Mouse (Mus musculus): ENCODE measurements around the gene Lypd8. TPM values are rescaled to one million over a fixed set of nuclear protein-coding genes. Genes with fewer than 3 reads are reported as not detected.

Gene Lypd8
- polyA plus RNA-seq, 1 experiment from 2014 or later, result not detected

- Histone ChIP-seq H3K9me3 (no peaks in the 10 kb centered on the region), H3K27ac (no peak overlapping the region), H3K9ac (no peak overlapping the region), H3K36me3 (replicated peaks) (no peaks in the 10 kb centered on the region), H3K27me3 (no peaks in the 10 kb centered on the region), H3K4me3 (replicated peaks) (no peak overlapping the region), H3K4me2 (no peak overlapping the region), H3K4me1 (no peaks in the 10 kb centered on the region)
- no peak for ATAC-seq (ENCODE audit: low FRiP score)
- 80% methylated on average over 3 of the region's 3 CpGs for WGBS
Measured at GRCm38 (mm10) chr11:58418336-58418735, 39.5 kb downstream of the Lypd8 start.

- WGBS, result 77% methylated on average over 1 of the region's 1 CpGs
- H3K4me1 ChIP-seq, result no peaks in the 10 kb centered on the region
- H3K27ac ChIP-seq, result no peak within 1 kb of the TSS
- H3K36me3 ChIP-seq (replicated peaks), result no peaks in the 10 kb centered on the region
- no peak for ATAC-seq (ENCODE audit: low FRiP score)
- no peak within 1 kb of the TSS for H3K9ac ChIP-seq
- H3K4me2 ChIP-seq, result no peak within 1 kb of the TSS
- no peaks in the 10 kb centered on the region for H3K27me3 ChIP-seq
- H3K4me3 ChIP-seq (replicated peaks), result no peak within 1 kb of the TSS
- no peaks in the 10 kb centered on the region for H3K9me3 ChIP-seq
Measured at GRCm38 (mm10) chr11:58420815-58421214, 42.0 kb downstream of the Lypd8 start, which contains the start of gene 1810065E05Rik. TSS of gene 1810065E05Rik (plus strand) at chr11:58421111.

- WGBS, result 89% methylated on average over 3 of the region's 3 CpGs
- no peak for ATAC-seq (ENCODE audit: low FRiP score)
Measured at GRCm38 (mm10) chr11:58432259-58432658, 53.4 kb downstream of the Lypd8 start, which contains the start of gene Gm12253. TSS of gene Gm12253 (plus strand) at chr11:58432559.

GRCm38 (mm10) chr11:58437866-58438265 lies 59.0 kb downstream of the Lypd8 start:
- Histone ChIP-seq H3K4me3 (replicated peaks) (no peak overlapping the region), H3K4me1 (no peaks in the 10 kb centered on the region), H3K27ac (no peak overlapping the region), H3K9me3 (no peaks in the 10 kb centered on the region), H3K27me3 (no peaks in the 10 kb centered on the region), H3K9ac (no peak overlapping the region), H3K4me2 (no peak overlapping the region), H3K36me3 (replicated peaks) (no peaks in the 10 kb centered on the region)
- no peak for ATAC-seq (ENCODE audit: low FRiP score)
- WGBS, result 38% methylated on average over 5 of the region's 5 CpGs

More at GRCm38 (mm10) chr11:58432259-58432658, 53.4 kb downstream of the Lypd8 start, which contains the start of gene Gm12253:
- no peaks in the 10 kb centered on the region for H3K9me3 ChIP-seq
- no peak within 1 kb of the TSS for H3K4me3 ChIP-seq (replicated peaks)
- no peaks in the 10 kb centered on the region for H3K36me3 ChIP-seq (replicated peaks)
- no peak within 1 kb of the TSS for H3K27ac ChIP-seq
- H3K4me1 ChIP-seq, result no peaks in the 10 kb centered on the region
- H3K4me2 ChIP-seq, result no peak within 1 kb of the TSS
- H3K9ac ChIP-seq, result no peak within 1 kb of the TSS
- no peaks in the 10 kb centered on the region for H3K27me3 ChIP-seq

Other genes with a start within 250 kb of the Lypd8 start
- 20.2 and 23.5 TPM in 2 replicates for gene Gemin5, start 210.5 kb upstream of the Lypd8 start, polyA plus RNA-seq (2016; fragmentation: Nextera tagmentation; extraction: Ambion mirVana)
- 108 and 113 TPM in 2 replicates for gene Mrpl22, start 207.4 kb upstream of the Lypd8 start, polyA plus RNA-seq (2016; fragmentation: Nextera tagmentation; extraction: Ambion mirVana)
- gene Igtp, start 179.5 kb upstream of the Lypd8 start, polyA plus RNA-seq (2016; fragmentation: Nextera tagmentation; extraction: Ambion mirVana), result 1.6 and 1.9 TPM in 2 replicates
- gene Irgm2, start 179.4 kb upstream of the Lypd8 start, polyA plus RNA-seq (2016; fragmentation: Nextera tagmentation; extraction: Ambion mirVana), result 0.51 and 0.63 TPM in 2 replicates
- gene 4930438A08Rik, start 104.2 kb upstream of the Lypd8 start, polyA plus RNA-seq (2016; fragmentation: Nextera tagmentation; extraction: Ambion mirVana), result not detected in 2 replicates
- 29.3 and 30.1 TPM in 2 replicates for gene Zfp692, start 72.0 kb upstream of the Lypd8 start, polyA plus RNA-seq (2016; fragmentation: Nextera tagmentation; extraction: Ambion mirVana)
- gene Zfp672, start 48.7 kb upstream of the Lypd8 start, polyA plus RNA-seq (2016; fragmentation: Nextera tagmentation; extraction: Ambion mirVana), result 37.7 and 40.4 TPM in 2 replicates
- 45.2 and 51.0 TPM in 2 replicates for gene Sh3bp5l, start 48.3 kb upstream of the Lypd8 start, polyA plus RNA-seq (2016; fragmentation: Nextera tagmentation; extraction: Ambion mirVana)
- not detected in 2 replicates for gene 1810065E05Rik, start 42.1 kb downstream of the Lypd8 start, polyA plus RNA-seq (2016; fragmentation: Nextera tagmentation; extraction: Ambion mirVana)
- gene Gm12253, start 53.5 kb downstream of the Lypd8 start, polyA plus RNA-seq (2016; fragmentation: Nextera tagmentation; extraction: Ambion mirVana), result not detected in 2 replicates
- gene Lypd9, start 73.9 kb downstream of the Lypd8 start, polyA plus RNA-seq (2016; fragmentation: Nextera tagmentation; extraction: Ambion mirVana), result not detected in 2 replicates
- gene Olfr30, start 83.2 kb downstream of the Lypd8 start, polyA plus RNA-seq (2016; fragmentation: Nextera tagmentation; extraction: Ambion mirVana), result not detected in 2 replicates
- not detected in 2 replicates for gene Olfr332, start 113.5 kb downstream of the Lypd8 start, polyA plus RNA-seq (2016; fragmentation: Nextera tagmentation; extraction: Ambion mirVana)
- gene Olfr331, start 123.5 kb downstream of the Lypd8 start, polyA plus RNA-seq (2016; fragmentation: Nextera tagmentation; extraction: Ambion mirVana), result not detected in 2 replicates
- gene Olfr330, start 155.8 kb downstream of the Lypd8 start, polyA plus RNA-seq (2016; fragmentation: Nextera tagmentation; extraction: Ambion mirVana), result not detected in 2 replicates
- not detected in 2 replicates for gene Olfr329-ps, start 167.4 kb downstream of the Lypd8 start, polyA plus RNA-seq (2016; fragmentation: Nextera tagmentation; extraction: Ambion mirVana)
- 0.06 TPM in 1 of 2 replicates, not detected in the other for gene Olfr328, start 176.6 kb downstream of the Lypd8 start, polyA plus RNA-seq (2016; fragmentation: Nextera tagmentation; extraction: Ambion mirVana)
- gene Olfr224, start 191.5 kb downstream of the Lypd8 start, polyA plus RNA-seq (2016; fragmentation: Nextera tagmentation; extraction: Ambion mirVana), result not detected in 2 replicates
- gene Olfr325, start 198.7 kb downstream of the Lypd8 start, polyA plus RNA-seq (2016; fragmentation: Nextera tagmentation; extraction: Ambion mirVana), result not detected in 2 replicates
- not detected in 2 replicates for gene Olfr324, start 216.1 kb downstream of the Lypd8 start, polyA plus RNA-seq (2016; fragmentation: Nextera tagmentation; extraction: Ambion mirVana)
- gene 2210407C18Rik, start 237.0 kb downstream of the Lypd8 start, polyA plus RNA-seq (2016; fragmentation: Nextera tagmentation; extraction: Ambion mirVana), result not detected in 2 replicates

All from forebrain, embryonic 12.5 days (tissue).